Mouse (Mus musculus) MEL (cell line): ENCODE results near the gene Inpp5a. TPM values are rescaled to one million over a fixed set of nuclear protein-coding genes. Genes with fewer than 3 reads are reported as not detected.

Experiments used
- DNase-seq: peaks from one replicate; pipeline ENCODE4 v3.0.0; 2011; ENCODE audit warnings: low read depth, low spot score
- H3K27ac ChIP-seq: 2 replicates; pipeline ENCODE4 v1.5.1; 2012; ENCODE audit warnings: low read depth, mild to moderate bottlenecking, control low read depth, low read length, moderate library complexity; ENCODE audit not compliant: control insufficient read depth
- H3K27me3 ChIP-seq, 2 experiments: fragments of 150-350 bp in 1 of 2; sonication (generic) in 1 of 2; 2 replicates each; pipeline ENCODE4 v1.6.1; 2012; ENCODE audit warnings: low read length in 2 of 2, mild to moderate bottlenecking in 2 of 2, improper control_type of control experiment in 1 of 2, moderate library complexity in 1 of 2; ENCODE audit not compliant: insufficient read depth in 2 of 2, control insufficient read depth in 1 of 2
- H3K36me3 ChIP-seq, 2 experiments: 2 replicates each; pipeline ENCODE4 v1.6.1; 2012 to 2014; ENCODE audit warnings: low read length in 2 of 2, improper control_type of control experiment in 1 of 2, inconsistent platforms in 1 of 2, mild to moderate bottlenecking in 1 of 2; ENCODE audit not compliant: insufficient read depth in 2 of 2, control insufficient read depth in 1 of 2
- H3K4me1 ChIP-seq, 2 experiments: fragments of 150-350 bp in 1 of 2; sonication (generic) in 1 of 2; 2 replicates each; pipeline ENCODE4 v1.6.1; 2012; ENCODE audit warnings: low read length in 2 of 2, improper control_type of control experiment in 1 of 2, mild to moderate bottlenecking in 1 of 2; ENCODE audit not compliant: insufficient read depth in 2 of 2, control insufficient read depth in 1 of 2
- H3K4me3 ChIP-seq, 2 experiments: fragments of 150-350 bp in 1 of 2; sonication (generic) in 1 of 2; 2 replicates each; pipeline ENCODE4 v1.5.1; 2012; ENCODE audit warnings: low read depth in 2 of 2, low read length in 2 of 2, mild to moderate bottlenecking in 2 of 2, moderate library complexity in 2 of 2, control low read depth in 1 of 2, improper control_type of control experiment in 1 of 2; ENCODE audit not compliant: control insufficient read depth in 1 of 2, insufficient read depth in 1 of 2
- H3K79me2 ChIP-seq: 2 replicates; pipeline ENCODE4 v1.6.1; 2012; ENCODE audit warnings: mild to moderate bottlenecking, low read length, moderate library complexity; ENCODE audit not compliant: control insufficient read depth, poor library complexity, insufficient read depth
- H3K9ac ChIP-seq: 2 replicates; pipeline ENCODE4 v1.6.1; 2012; ENCODE audit warnings: low read depth, mild to moderate bottlenecking, control low read depth, low read length, moderate library complexity; ENCODE audit not compliant: control insufficient read depth, poor library complexity, severe bottlenecking
- H3K9me3 ChIP-seq: fragments of 150-350 bp; sonication (generic); replicated peaks from 2 replicates; pipeline ENCODE4 v1.6.1; 2012; ENCODE audit warnings: mild to moderate bottlenecking, low read length, improper control_type of control experiment, moderate library complexity; ENCODE audit not compliant: insufficient read depth
- CHD2 ChIP-seq: IDR thresholded peaks from 2 replicates; pipeline ENCODE4 v1.6.1; 2011; ENCODE audit warnings: low read length, improper control_type of control experiment
- CTCF ChIP-seq, 3 experiments: IDR thresholded peaks in 2 of 3; conservative IDR thresholded peaks in 1 of 3; 2 replicates each; pipeline ENCODE4 v1.5.1; 2011 to 2012; ENCODE audit warnings: low read length in 3 of 3, low read depth in 2 of 3, mild to moderate bottlenecking in 2 of 3, improper control_type of control experiment in 1 of 3, inconsistent platforms in 1 of 3, mixed read lengths in 1 of 3, moderate library complexity in 1 of 3; ENCODE audit not compliant: control insufficient read depth in 1 of 3, insufficient read depth in 1 of 3, poor library complexity in 1 of 3, severe bottlenecking in 1 of 3
- E2F4 ChIP-seq: IDR thresholded peaks from 2 replicates; pipeline ENCODE4 v1.6.1; 2011; ENCODE audit warnings: low read depth, low read length, improper control_type of control experiment, borderline replicate concordance
- ELF1 ChIP-seq: IDR thresholded peaks from 2 replicates; pipeline ENCODE4 v1.6.1; 2014; ENCODE audit warnings: low read depth, mild to moderate bottlenecking, inconsistent platforms, low read length, improper control_type of control experiment, moderate library complexity
- EP300 ChIP-seq, 2 experiments: IDR thresholded peaks; 2 replicates each; pipeline ENCODE4 v1.6.1; 2011; ENCODE audit warnings: improper control_type of control experiment in 2 of 2, low read length in 2 of 2, low read depth in 1 of 2, mild to moderate bottlenecking in 1 of 2
- JUND ChIP-seq: IDR thresholded peaks from 2 replicates; pipeline ENCODE4 v1.6.1; 2011; ENCODE audit warnings: low read depth, mild to moderate bottlenecking, improper control_type of control experiment, low read length
- MAFK ChIP-seq: IDR thresholded peaks from 2 replicates; pipeline ENCODE4 v1.6.1; 2011; ENCODE audit warnings: low read depth, mild to moderate bottlenecking, low read length, improper control_type of control experiment, borderline replicate concordance
- MAX ChIP-seq: IDR thresholded peaks from 2 replicates; pipeline ENCODE4 v1.6.1; 2011; ENCODE audit warnings: low read length, improper control_type of control experiment
- MYB ChIP-seq: IDR thresholded peaks from 2 replicates; pipeline ENCODE4 v1.6.1; 2011; ENCODE audit warnings: mild to moderate bottlenecking, low read depth, low read length, improper control_type of control experiment
- NELFE ChIP-seq: IDR thresholded peaks from 2 replicates; pipeline ENCODE4 v1.6.1; 2011; ENCODE audit warnings: low read depth, low read length, improper control_type of control experiment
- NRF1 ChIP-seq: IDR thresholded peaks from 2 replicates; pipeline ENCODE4 v1.6.1; 2014; ENCODE audit warnings: low read depth, mild to moderate bottlenecking, inconsistent platforms, low read length, improper control_type of control experiment, moderate library complexity; ENCODE audit not compliant: poor library complexity, insufficient read depth, severe bottlenecking
- RCOR1 ChIP-seq: IDR thresholded peaks from 2 replicates; pipeline ENCODE4 v1.6.1; 2012; ENCODE audit warnings: low read depth, mild to moderate bottlenecking, inconsistent platforms, low read length, improper control_type of control experiment
- SIN3A ChIP-seq: IDR thresholded peaks from 2 replicates; pipeline ENCODE4 v1.6.1; 2012; ENCODE audit warnings: low read length, improper control_type of control experiment, inconsistent platforms
- SMC3 ChIP-seq: IDR thresholded peaks from 2 replicates; pipeline ENCODE4 v1.6.1; 2011; ENCODE audit warnings: low read depth, low read length, improper control_type of control experiment
- TBP ChIP-seq: IDR thresholded peaks from 2 replicates; pipeline ENCODE4 v1.8.0; 2011; ENCODE audit warnings: low read depth, low read length, improper control_type of control experiment
- USF1 ChIP-seq: IDR thresholded peaks from 2 replicates; pipeline ENCODE4 v1.6.1; 2014; ENCODE audit warnings: low read depth, mild to moderate bottlenecking, inconsistent platforms, low read length, improper control_type of control experiment, moderate library complexity
- USF2 ChIP-seq, 2 experiments: IDR thresholded peaks; 2 replicates each; pipeline ENCODE4 v1.6.1; 2011 to 2012; ENCODE audit warnings: improper control_type of control experiment in 2 of 2, low read length in 2 of 2, borderline replicate concordance in 1 of 2, inconsistent platforms in 1 of 2, low read depth in 1 of 2, mild to moderate bottlenecking in 1 of 2; ENCODE audit not compliant: insufficient read depth in 1 of 2
- ZKSCAN1 ChIP-seq: IDR thresholded peaks from 2 replicates; pipeline ENCODE4 v1.6.1; 2012; ENCODE audit warnings: low read depth, mild to moderate bottlenecking, inconsistent platforms, low read length, improper control_type of control experiment, moderate library complexity
- ZNF384 ChIP-seq: IDR thresholded peaks from 2 replicates; pipeline ENCODE4 v1.6.1; 2012; ENCODE audit warnings: low read depth, mild to moderate bottlenecking, inconsistent platforms, low read length, improper control_type of control experiment
- polyA plus RNA-seq, 2 experiments: library from polyadenylated mRNA; stranded (reverse) in 1 of 2; unstranded in 1 of 2; fragments of >175 nt in 1 of 2; fragments of >200 nt in 1 of 2; gene quantifications; 2 replicates each; pipeline versions ENCODE4 v1.2.1 to v1.2.4; 2012; ENCODE audit warnings: low replicate concordance in 2 of 2, low read depth in 1 of 2; ENCODE audit not compliant: insufficient read length in 2 of 2, insufficient read depth in 1 of 2, missing spikeins in 1 of 2
- total RNA-seq: library from RNA; depleted of rRNA; stranded (reverse); fragments of 300-350 nt; gene quantifications from 2 replicates; pipeline ENCODE4 v1.2.3, GENCODE M21; 2012

The Inpp5a gene
- total and polyA plus RNA-seq, 3 experiments = 5.7 to 14.4 TPM; not detected in 1

DNA sequence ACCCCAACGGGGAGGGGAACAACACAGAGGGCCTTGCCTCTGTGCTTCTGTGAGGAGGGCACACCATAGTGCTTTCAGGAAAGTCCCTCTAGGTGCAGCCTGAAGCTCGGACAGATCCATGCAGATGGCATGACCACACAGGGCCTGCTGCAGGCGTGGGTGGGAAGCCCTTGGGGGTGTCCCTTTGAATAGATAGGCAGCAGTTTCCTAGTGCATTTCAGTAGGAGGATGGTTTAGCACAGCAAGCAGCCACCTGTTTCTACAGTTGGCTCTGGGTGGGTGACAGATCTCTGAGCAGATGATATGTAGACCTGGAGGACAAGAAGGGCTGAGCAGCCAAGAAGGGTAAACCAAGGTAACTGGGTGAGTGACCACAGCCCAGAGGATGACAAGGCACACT is 65.4 kb downstream of the Inpp5a start:
- H3K79me2 ChIP-seq = no peaks in the 10 kb centered on the region
- no peak for TF ChIP-seq MYB
- no peak for TF ChIP-seq CTCF (IDR thresholded peaks at IDR 0.05 in 2 of 3, conservative IDR thresholded peaks at IDR 0.05 in 1 of 3; ENCODE audit: control insufficient read depth in 1 of 3, insufficient read depth in 1 of 3, low read depth in 2 of 3, low read length in 3 of 3, poor library complexity in 1 of 3, severe bottlenecking in 1 of 3)
- no peak for TF ChIP-seq USF2 (IDR thresholded peaks at IDR 0.05; ENCODE audit: borderline replicate concordance in 1 of 2, insufficient read depth in 1 of 2, low read depth in 1 of 2, low read length in 2 of 2)
- TF ChIP-seq NRF1 = no peak
- TF ChIP-seq RCOR1 = no peak
- no peak for TF ChIP-seq SIN3A
- no peak for TF ChIP-seq JUND
- TF ChIP-seq MAX = no peak
- no peak for TF ChIP-seq ZNF384
- no peak for TF ChIP-seq ZKSCAN1
- DNase-seq = no peak
- no peak overlapping the region for H3K9ac ChIP-seq
- H3K4me3 ChIP-seq = no peak overlapping the region
- H3K9me3 ChIP-seq = no peaks in the 10 kb centered on the region
- H3K27me3 ChIP-seq = no peaks in the 10 kb centered on the region
- H3K27ac ChIP-seq = no peak overlapping the region
- H3K4me1 ChIP-seq = no peaks in the 10 kb centered on the region
- H3K36me3 ChIP-seq = no peaks in the 10 kb centered on the region

GRCm38 (mm10) chr7:139456759-139457158 is 67.8 kb downstream of the Inpp5a start:
- no peak for TF ChIP-seq USF1
- TF ChIP-seq E2F4 = no peak
- no peak for TF ChIP-seq EP300 (IDR thresholded peaks at IDR 0.05; ENCODE audit: low read depth in 1 of 2, low read length in 2 of 2)
- no peak for TF ChIP-seq NELFE
- no peak for TF ChIP-seq CTCF (IDR thresholded peaks at IDR 0.05 in 2 of 3, conservative IDR thresholded peaks at IDR 0.05 in 1 of 3; ENCODE audit: control insufficient read depth in 1 of 3, insufficient read depth in 1 of 3, low read depth in 2 of 3, low read length in 3 of 3, poor library complexity in 1 of 3, severe bottlenecking in 1 of 3)
- TF ChIP-seq MYB = no peak
- no peak for TF ChIP-seq CHD2
- TF ChIP-seq MAFK = no peak
- TF ChIP-seq ELF1 = no peak
- TF ChIP-seq ZKSCAN1 = no peak
- no peak for TF ChIP-seq SMC3
- TF ChIP-seq TBP = no peak

More at GRCm38 (mm10) chr7:139456759-139457158, 67.8 kb downstream of the Inpp5a start:
- no peaks in the 10 kb centered on the region for H3K79me2 ChIP-seq
- no peak for DNase-seq
- H3K4me1 ChIP-seq = no peaks in the 10 kb centered on the region
- H3K27me3 ChIP-seq = no peaks in the 10 kb centered on the region
- H3K9me3 ChIP-seq = no peaks in the 10 kb centered on the region
- no peak overlapping the region for H3K9ac ChIP-seq
- no peaks in the 10 kb centered on the region for H3K36me3 ChIP-seq
- no peak overlapping the region for H3K4me3 ChIP-seq
- H3K27ac ChIP-seq = no peak overlapping the region
